Mouse (Mus musculus): Measurements from ENCODE around the gene Gsdma. TPM values are rescaled to one million over a fixed set of nuclear protein-coding genes. Genes with fewer than 3 reads are reported as not detected.

The Gsdma gene
- total and polyA plus RNA-seq, 3 experiments, result 0.62 to 1.2 TPM; not detected in 1

- Histone ChIP-seq H3K9ac (ENCODE audit: control insufficient read depth, low read depth, low read length, poor library complexity, severe bottlenecking) (no peak overlapping the region), H3K4me3 (ENCODE audit: control insufficient read depth in 1 of 2, insufficient read depth in 1 of 2, low read depth in 2 of 2, low read length in 2 of 2) (no peak overlapping the region), H3K9me3 (replicated peaks; ENCODE audit: insufficient read depth, low read length) (no peaks in the 10 kb centered on the region), H3K4me1 (ENCODE audit: control insufficient read depth in 1 of 2, insufficient read depth in 2 of 2, low read length in 2 of 2) (no peaks in the 10 kb centered on the region), H3K36me3 (ENCODE audit: control insufficient read depth in 1 of 2, insufficient read depth in 2 of 2, low read length in 2 of 2) (no peaks in the 10 kb centered on the region), H3K27ac (ENCODE audit: control insufficient read depth, low read depth, low read length) (no peak overlapping the region), H3K27me3 (ENCODE audit: control insufficient read depth in 1 of 2, insufficient read depth in 2 of 2, low read length in 2 of 2) (no peaks in the 10 kb centered on the region), H3K79me2 (ENCODE audit: control insufficient read depth, insufficient read depth, low read length, poor library complexity) (no peaks in the 10 kb centered on the region)
- DNase-seq (ENCODE audit: low read depth, low spot score), result no peak
- TF ChIP-seq UBTF (IDR thresholded peaks at IDR 0.05; ENCODE audit: borderline replicate concordance, insufficient read depth, low read depth, low read length) (no peak), POLR2AphosphoS5 (IDR thresholded peaks at IDR 0.05; ENCODE audit: borderline replicate concordance, low read depth, low read length) (no peak), ETS1 (IDR thresholded peaks at IDR 0.05; ENCODE audit: low read depth, low read length) (no peak), ZKSCAN1 (IDR thresholded peaks at IDR 0.05; ENCODE audit: low read depth, low read length) (no peak), TCF12 (IDR thresholded peaks at IDR 0.05; ENCODE audit: low read depth, low read length) (no peak), KAT2A (conservative IDR thresholded peaks at IDR 0.05; ENCODE audit: low read depth, low read length) (no peak)
These were observed 58.9 kb downstream of the Gsdma start for GRCm38 (mm10) chr11:98723098-98723497.

GRCm38 (mm10) chr11:98725926-98726506, 61.9 kb downstream of the Gsdma start:
- Histone ChIP-seq H3K27ac (ENCODE audit: control insufficient read depth, low read depth, low read length) (no peak overlapping the region), H3K9ac (ENCODE audit: control insufficient read depth, low read depth, low read length, poor library complexity, severe bottlenecking) (no peak overlapping the region), H3K4me1 (ENCODE audit: control insufficient read depth in 1 of 2, insufficient read depth in 2 of 2, low read length in 2 of 2) (peaks cover 3 to 9% of the 10 kb centered on the region in 2 experiments; a peak in 2 of 4 replicates), H3K27me3 (ENCODE audit: control insufficient read depth in 1 of 2, insufficient read depth in 2 of 2, low read length in 2 of 2) (no peaks in the 10 kb centered on the region), H3K4me3 (ENCODE audit: control insufficient read depth in 1 of 2, insufficient read depth in 1 of 2, low read depth in 2 of 2, low read length in 2 of 2) (no peak overlapping the region), H3K9me3 (replicated peaks; ENCODE audit: insufficient read depth, low read length) (no peaks in the 10 kb centered on the region), H3K79me2 (ENCODE audit: control insufficient read depth, insufficient read depth, low read length, poor library complexity) (peaks cover 1% of the 10 kb centered on the region; the same call in 1 of the 2 replicates), H3K36me3 (ENCODE audit: control insufficient read depth in 1 of 2, insufficient read depth in 2 of 2, low read length in 2 of 2) (peaks cover 0 to 9% of the 10 kb centered on the region in 2 experiments; a peak in 2 of 4 replicates)
- DNase-seq (ENCODE audit: low read depth, low spot score), result no peak
- TF ChIP-seq SMC3 (IDR thresholded peaks at IDR 0.05; ENCODE audit: low read depth, low read length) (no peak), ZNF384 (IDR thresholded peaks at IDR 0.05; ENCODE audit: low read depth, low read length) (no peak), MAX (IDR thresholded peaks at IDR 0.05; ENCODE audit: low read length) (no peak), MYC (IDR thresholded peaks at IDR 0.05; ENCODE audit: low read depth, low read length) (no peak), SIN3A (IDR thresholded peaks at IDR 0.05; ENCODE audit: low read length) (no peak), CHD2 (IDR thresholded peaks at IDR 0.05; ENCODE audit: low read length) (no peak), ZKSCAN1 (IDR thresholded peaks at IDR 0.05; ENCODE audit: low read depth, low read length) (no peak), MXI1 (IDR thresholded peaks at IDR 0.05; ENCODE audit: low read depth, low read length) (no peak), RCOR1 (IDR thresholded peaks at IDR 0.05; ENCODE audit: low read depth, low read length) (no peak), E2F4 (IDR thresholded peaks at IDR 0.05; ENCODE audit: borderline replicate concordance, low read depth, low read length) (no peak), CHD1 (IDR thresholded peaks at IDR 0.05; ENCODE audit: low read depth, low read length) (no peak), MYB (IDR thresholded peaks at IDR 0.05; ENCODE audit: low read depth, low read length) (no peak), ELF1 (IDR thresholded peaks at IDR 0.05; ENCODE audit: low read depth, low read length) (no peak), NRF1 (IDR thresholded peaks at IDR 0.05; ENCODE audit: insufficient read depth, low read depth, low read length, poor library complexity, severe bottlenecking) (no peak), USF1 (IDR thresholded peaks at IDR 0.05; ENCODE audit: low read depth, low read length) (no peak), TCF12 (IDR thresholded peaks at IDR 0.05; ENCODE audit: low read depth, low read length) (no peak)

Other genes with a start within 250 kb of the Gsdma start
- 74.0 and 93.2 TPM in 2 replicates for gene Mien1, start 225.4 kb upstream of the Gsdma start, total RNA-seq (2012; rRNA removed)
- gene Mien1, start 225.4 kb upstream of the Gsdma start, polyA plus RNA-seq (2012; ENCODE audit: insufficient read depth in 1 of 2, insufficient read length in 2 of 2, low read depth in 1 of 2, low replicate concordance in 2 of 2, missing spikeins in 1 of 2), result 10 to 100 TPM in 1 of 2 experiments, not detected in 1; 71.6 TPM
- not detected in 2 replicates for gene Grb7, start 218.0 kb upstream of the Gsdma start, total RNA-seq (2012; rRNA removed)
- under 1 TPM in 1 of 2 experiments, not detected in 1; 0.21 TPM for gene Grb7, start 218.0 kb upstream of the Gsdma start, polyA plus RNA-seq (2012; ENCODE audit: insufficient read depth in 1 of 2, insufficient read length in 2 of 2, low read depth in 1 of 2, low replicate concordance in 2 of 2, missing spikeins in 1 of 2)
- gene Ikzf3, start 118.3 kb upstream of the Gsdma start, total RNA-seq (2012; rRNA removed), result 0.12 TPM in 1 of 2 replicates, not detected in the other
- not detected for gene Ikzf3, start 118.3 kb upstream of the Gsdma start, polyA plus RNA-seq (2012; ENCODE audit: insufficient read depth in 1 of 2, insufficient read length in 2 of 2, low read depth in 1 of 2, low replicate concordance in 2 of 2, missing spikeins in 1 of 2)
- gene Zpbp2, start 113.3 kb upstream of the Gsdma start, total RNA-seq (2012; rRNA removed), result 0.12 and 0.42 TPM in 2 replicates
- gene Zpbp2, start 113.3 kb upstream of the Gsdma start, polyA plus RNA-seq (2012; ENCODE audit: insufficient read depth in 1 of 2, insufficient read length in 2 of 2, low read depth in 1 of 2, low replicate concordance in 2 of 2, missing spikeins in 1 of 2), result under 1 TPM in 1 of 2 experiments, not detected in 1; 0.58 TPM
- 60.3 and 93.7 TPM in 2 replicates for gene Ormdl3, start 77.0 kb upstream of the Gsdma start, total RNA-seq (2012; rRNA removed)
- 10 to 100 TPM in 1 of 2 experiments, not detected in 1; 52.7 TPM for gene Ormdl3, start 77.0 kb upstream of the Gsdma start, polyA plus RNA-seq (2012; ENCODE audit: insufficient read depth in 1 of 2, insufficient read length in 2 of 2, low read depth in 1 of 2, low replicate concordance in 2 of 2, missing spikeins in 1 of 2)
- not detected in 2 replicates for gene Lrrc3c, start 66.1 kb upstream of the Gsdma start, total RNA-seq (2012; rRNA removed)
- not detected for gene Lrrc3c, start 66.1 kb upstream of the Gsdma start, polyA plus RNA-seq (2012; ENCODE audit: insufficient read depth in 1 of 2, insufficient read length in 2 of 2, low read depth in 1 of 2, low replicate concordance in 2 of 2, missing spikeins in 1 of 2)
- gene Gm12355, start 38.7 kb upstream of the Gsdma start, total RNA-seq (2012; rRNA removed), result 2.1 and 3.4 TPM in 2 replicates
- gene Gm12355, start 38.7 kb upstream of the Gsdma start, polyA plus RNA-seq (2012; ENCODE audit: insufficient read depth in 1 of 2, insufficient read length in 2 of 2, low read depth in 1 of 2, low replicate concordance in 2 of 2, missing spikeins in 1 of 2), result under 1 TPM in 1 of 2 experiments, not detected in 1; 0.58 TPM
- gene Gsdma3, start 38.0 kb upstream of the Gsdma start, total RNA-seq (2012; rRNA removed), result not detected in 2 replicates
- gene Gsdma3, start 38.0 kb upstream of the Gsdma start, polyA plus RNA-seq (2012; ENCODE audit: insufficient read depth in 1 of 2, insufficient read length in 2 of 2, low read depth in 1 of 2, low replicate concordance in 2 of 2, missing spikeins in 1 of 2), result not detected
- not detected in 2 replicates for gene Gsdma2, start 17.6 kb upstream of the Gsdma start, total RNA-seq (2012; rRNA removed)
- gene Gsdma2, start 17.6 kb upstream of the Gsdma start, polyA plus RNA-seq (2012; ENCODE audit: insufficient read depth in 1 of 2, insufficient read length in 2 of 2, low read depth in 1 of 2, low replicate concordance in 2 of 2, missing spikeins in 1 of 2), result not detected
- gene Psmd3, start 18.2 kb downstream of the Gsdma start, total RNA-seq (2012; rRNA removed), result 350 and 385 TPM in 2 replicates
- 100 to 1,000 TPM; 214 to 417 TPM for gene Psmd3, start 18.2 kb downstream of the Gsdma start, polyA plus RNA-seq (2012; ENCODE audit: insufficient read depth in 1 of 2, insufficient read length in 2 of 2, low read depth in 1 of 2, low replicate concordance in 2 of 2, missing spikeins in 1 of 2)
- gene Csf3, start 36.9 kb downstream of the Gsdma start, total RNA-seq (2012; rRNA removed), result not detected in 2 replicates
- under 1 TPM in 1 of 2 experiments, not detected in 1; 0.18 TPM for gene Csf3, start 36.9 kb downstream of the Gsdma start, polyA plus RNA-seq (2012; ENCODE audit: insufficient read depth in 1 of 2, insufficient read length in 2 of 2, low read depth in 1 of 2, low replicate concordance in 2 of 2, missing spikeins in 1 of 2)
- gene Med24, start 65.1 kb downstream of the Gsdma start, total RNA-seq (2012; rRNA removed), result 37.5 and 41.4 TPM in 2 replicates
- gene Med24, start 65.1 kb downstream of the Gsdma start, polyA plus RNA-seq (2012; ENCODE audit: insufficient read depth in 1 of 2, insufficient read length in 2 of 2, low read depth in 1 of 2, low replicate concordance in 2 of 2, missing spikeins in 1 of 2), result 10 to 100 TPM in 1 of 2 experiments, not detected in 1; 89.8 TPM
- 22.0 and 29.6 TPM in 2 replicates for gene Thra, start 76.3 kb downstream of the Gsdma start, total RNA-seq (2012; rRNA removed)
- 10 to 100 TPM in 1 of 2 experiments, not detected in 1; 50.9 TPM for gene Thra, start 76.3 kb downstream of the Gsdma start, polyA plus RNA-seq (2012; ENCODE audit: insufficient read depth in 1 of 2, insufficient read length in 2 of 2, low read depth in 1 of 2, low replicate concordance in 2 of 2, missing spikeins in 1 of 2)
- gene Nr1d1, start 111.0 kb downstream of the Gsdma start, total RNA-seq (2012; rRNA removed), result 1.9 and 2.0 TPM in 2 replicates
- gene Nr1d1, start 111.0 kb downstream of the Gsdma start, polyA plus RNA-seq (2012; ENCODE audit: insufficient read depth in 1 of 2, insufficient read length in 2 of 2, low read depth in 1 of 2, low replicate concordance in 2 of 2, missing spikeins in 1 of 2), result 1 to 10 TPM in 1 of 2 experiments, not detected in 1; 5.6 TPM
- gene Msl1, start 131.2 kb downstream of the Gsdma start, total RNA-seq (2012; rRNA removed), result 35.0 and 37.1 TPM in 2 replicates
- 10 to 100 TPM in 1 of 2 experiments, not detected in 1; 49.4 TPM for gene Msl1, start 131.2 kb downstream of the Gsdma start, polyA plus RNA-seq (2012; ENCODE audit: insufficient read depth in 1 of 2, insufficient read length in 2 of 2, low read depth in 1 of 2, low replicate concordance in 2 of 2, missing spikeins in 1 of 2)
- gene Casc3, start 140.6 kb downstream of the Gsdma start, total RNA-seq (2012; rRNA removed), result 18.2 and 20.9 TPM in 2 replicates
- 10 to 100 TPM; 58.6 to 61.0 TPM for gene Casc3, start 140.6 kb downstream of the Gsdma start, polyA plus RNA-seq (2012; ENCODE audit: insufficient read depth in 1 of 2, insufficient read length in 2 of 2, low read depth in 1 of 2, low replicate concordance in 2 of 2, missing spikeins in 1 of 2)
- 0.46 and 0.58 TPM in 2 replicates for gene Rapgefl1, start 172.4 kb downstream of the Gsdma start, total RNA-seq (2012; rRNA removed)
- gene Rapgefl1, start 172.4 kb downstream of the Gsdma start, polyA plus RNA-seq (2012; ENCODE audit: insufficient read depth in 1 of 2, insufficient read length in 2 of 2, low read depth in 1 of 2, low replicate concordance in 2 of 2, missing spikeins in 1 of 2), result 1 to 10 TPM in 1 of 2 experiments, not detected in 1; 1.4 TPM
- 2.9 and 3.2 TPM in 2 replicates for gene Wipf2, start 199.3 kb downstream of the Gsdma start, total RNA-seq (2012; rRNA removed)
- 1 to 10 TPM in 1 of 2 experiments, not detected in 1; 7.1 TPM for gene Wipf2, start 199.3 kb downstream of the Gsdma start, polyA plus RNA-seq (2012; ENCODE audit: insufficient read depth in 1 of 2, insufficient read length in 2 of 2, low read depth in 1 of 2, low replicate concordance in 2 of 2, missing spikeins in 1 of 2)
- 83.4 and 104 TPM in 2 replicates for gene Cdc6, start 243.4 kb downstream of the Gsdma start, total RNA-seq (2012; rRNA removed)
- gene Cdc6, start 243.4 kb downstream of the Gsdma start, polyA plus RNA-seq (2012; ENCODE audit: insufficient read depth in 1 of 2, insufficient read length in 2 of 2, low read depth in 1 of 2, low replicate concordance in 2 of 2, missing spikeins in 1 of 2), result 10 to 100 TPM; 56.9 to 69.4 TPM

Measured in MEL (cell line).